Mouse (Mus musculus): ENCODE data around the gene Rpp14.

DNA sequence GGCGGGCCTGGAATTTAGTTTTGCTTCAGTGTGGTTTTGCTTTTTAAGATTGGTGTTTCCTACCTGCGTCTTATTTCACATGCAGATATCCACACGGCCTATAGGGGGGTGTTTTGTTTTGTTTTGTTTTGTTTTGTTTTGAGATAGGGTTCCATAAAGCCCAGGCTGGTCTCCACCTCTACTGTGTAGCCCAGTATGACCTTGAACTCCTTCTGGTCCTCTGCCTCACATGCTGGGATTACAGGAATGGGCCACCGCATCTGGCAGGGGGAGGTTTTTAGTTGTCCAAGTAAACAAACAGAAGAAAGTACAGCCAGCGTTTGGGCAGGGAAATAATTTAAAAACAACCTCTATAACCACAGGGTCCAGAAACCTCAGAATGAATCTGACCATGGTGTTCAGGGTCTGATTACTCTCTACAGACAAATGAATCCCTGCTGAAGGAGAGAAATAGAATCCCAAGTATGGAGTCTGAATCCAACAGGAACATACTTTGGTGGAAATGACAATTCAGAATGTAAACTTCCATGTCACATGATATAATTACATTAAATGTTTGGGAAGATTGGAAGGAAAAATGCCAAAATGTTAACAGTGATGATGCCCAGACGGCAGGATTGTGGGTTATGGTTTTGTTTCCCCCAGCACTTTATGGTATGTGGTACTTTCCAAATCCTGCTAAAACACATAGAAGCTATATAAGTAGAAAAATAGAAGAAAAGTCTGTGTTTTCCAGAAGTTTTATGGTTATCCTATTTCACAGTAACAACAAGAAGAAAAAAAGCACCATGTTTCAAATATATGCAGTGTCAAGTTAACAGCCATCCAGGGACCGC, 44.1 kb downstream of the Rpp14 start:
- no peak for TF ChIP-seq POLR2A (IDR thresholded peaks at IDR 0.05; ENCODE audit: insufficient read depth, low read length)
- TF ChIP-seq CTCF (IDR thresholded peaks at IDR 0.05; ENCODE audit: low read depth, low read length) = no peak

All from ES-Bruce4 (cell line).